Mouse (Mus musculus): ENCODE results near the gene Rorc.

- TF ChIP-seq EP300 (IDR thresholded peaks at IDR 0.05; ENCODE audit: insufficient read depth, low read depth, low read length) (no peak), POLR2A (IDR thresholded peaks at IDR 0.05; ENCODE audit: insufficient read depth, low read length) (no peak), CTCF (IDR thresholded peaks at IDR 0.05; ENCODE audit: low read depth, low read length) (no peak)
These were observed 27.7 kb upstream of the Rorc start for GRCm38 (mm10) chr3:94344897-94345296.
